Mouse (Mus musculus) retina, adult 2 months (tissue): Measurements from ENCODE around the gene Cnot11.

ENCODE experiments used
- DNase-seq: peaks from one replicate; pipeline ENCODE4 v3.0.0-alpha.2; 2012; ENCODE audit warnings: low read depth, low spot score

Gene Cnot11

GRCm38 (mm10) chr1:39535515-39536311, 921 bp downstream of the Cnot11 start:
- peak; percentile 97 for DNase-seq

GRCm38 (mm10) chr1:39536701-39537100, 1.9 kb downstream of the Cnot11 start:
- no peak for DNase-seq

GRCm38 (mm10) chr1:39537631-39538380, 3.0 kb downstream of the Cnot11 start:
- no peak for DNase-seq

GRCm38 (mm10) chr1:39540592-39540991, 5.8 kb downstream of the Cnot11 start:
- no peak for DNase-seq

- no peak for DNase-seq
Observed at GRCm38 (mm10) chr1:39545589-39545988, 10.8 kb downstream of the Cnot11 start.

GRCm38 (mm10) chr1:39546160-39546866, 11.5 kb downstream of the Cnot11 start:
- no peak for DNase-seq

GRCm38 (mm10) chr1:39547238-39547637, 12.4 kb downstream of the Cnot11 start:
- DNase-seq: no peak

GRCm38 (mm10) chr1:39549831-39550230, 15.0 kb downstream of the Cnot11 start:
- no peak for DNase-seq

GRCm38 (mm10) chr1:39555556-39556415, 21.0 kb downstream of the Cnot11 start:
- DNase-seq: no peak

- DNase-seq: no peak
Observed at GRCm38 (mm10) chr1:39559009-39559408, 24.2 kb downstream of the Cnot11 start.

GRCm38 (mm10) chr1:39561920-39562319, 27.1 kb downstream of the Cnot11 start:
- no peak for DNase-seq

GRCm38 (mm10) chr1:39563161-39563560, 28.4 kb downstream of the Cnot11 start:
- DNase-seq: no peak

- DNase-seq: no peak
Observed at GRCm38 (mm10) chr1:39564603-39565002, 29.8 kb downstream of the Cnot11 start.

GRCm38 (mm10) chr1:39568079-39568478, 33.3 kb downstream of the Cnot11 start:
- no peak for DNase-seq

GRCm38 (mm10) chr1:39571653-39572052, 36.9 kb downstream of the Cnot11 start:
- no peak for DNase-seq

- no peak for DNase-seq
Observed at GRCm38 (mm10) chr1:39573890-39574289, 39.1 kb downstream of the Cnot11 start.

- DNase-seq: no peak
Observed at GRCm38 (mm10) chr1:39575778-39576375, 41.1 kb downstream of the Cnot11 start.

GRCm38 (mm10) chr1:39576431-39577243, 41.8 kb downstream of the Cnot11 start:
- peak; percentile 23 for DNase-seq

- peak; percentile 78 for DNase-seq
Observed at GRCm38 (mm10) chr1:39577253-39577705, 42.5 kb downstream of the Cnot11 start, which contains the start of gene Rnf149. TSS of gene Rnf149 (minus strand) at chr1:39577405.

- no peak for DNase-seq
Observed at GRCm38 (mm10) chr1:39578446-39578845, 43.7 kb downstream of the Cnot11 start.
